Mouse (Mus musculus): Measurements from ENCODE around the gene 1700019D03Rik. TPM values are rescaled to one million over a fixed set of nuclear protein-coding genes. Genes with fewer than 3 reads are reported as not detected.

Gene 1700019D03Rik
- 2.5 and 4.7 TPM in 2 replicates for polyA plus RNA-seq (2012; rRNA removed)

GRCm38 (mm10) chr1:53020079-53020478, at the start of gene 1700019D03Rik:
Gene 1700019D03Rik (minus strand): TSS chr1:53020179.
- no peak for DNase-seq
- 87% methylated on average over 5 of the region's 5 CpGs for WGBS
- no peak within 1 kb of the TSS; the same call in 1 of the 2 replicates for H3K27ac ChIP-seq (ENCODE audit: control insufficient read depth, insufficient read depth, low read length)
- H3K36me3 ChIP-seq (ENCODE audit: control insufficient read depth, insufficient read depth, low read length): no peaks in the 10 kb centered on the region
- no peak within 1 kb of the TSS for H3K4me3 ChIP-seq (ENCODE audit: control insufficient read depth, insufficient read depth, low read length)
- TF ChIP-seq POLR2A (IDR thresholded peaks at IDR 0.05; ENCODE audit: control insufficient read depth, extremely low read depth, insufficient read depth, low read length, poor library complexity) (no peak), CTCF (IDR thresholded peaks at IDR 0.05; ENCODE audit: borderline replicate concordance, control insufficient read depth, extremely low read depth, insufficient read depth, low read length, poor library complexity) (no peak)
- H3K27me3 ChIP-seq (ENCODE audit: control insufficient read depth, insufficient read depth, low read length): no peaks in the 10 kb centered on the region
- H3K4me1 ChIP-seq (replicated peaks; ENCODE audit: control insufficient read depth, insufficient read depth, low read length): no peaks in the 10 kb centered on the region

DNA sequence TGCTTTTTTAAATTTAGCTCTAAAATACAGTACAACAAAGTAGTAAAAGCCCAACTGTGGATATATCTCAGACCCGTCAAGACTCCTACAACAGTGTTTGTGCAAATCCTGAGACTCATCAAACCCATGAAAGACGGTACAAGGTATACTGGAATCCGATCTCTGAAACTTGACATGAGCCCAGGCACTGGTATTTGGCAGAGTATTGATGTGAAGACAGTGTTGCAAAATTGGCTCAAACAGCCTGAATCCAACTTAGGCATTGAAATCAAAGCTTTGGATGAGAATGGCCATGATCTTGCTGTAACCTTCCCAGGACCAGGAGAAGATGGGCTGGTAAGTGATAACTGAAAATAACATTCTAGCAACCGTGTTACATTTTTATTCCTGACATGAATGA, 43.9 kb upstream of the 1700019D03Rik start:
- 95% methylated on average over 4 of the region's 4 CpGs for WGBS
- H3K36me3 ChIP-seq (ENCODE audit: control insufficient read depth, insufficient read depth, low read length): no peaks in the 10 kb centered on the region
- TF ChIP-seq POLR2A (IDR thresholded peaks at IDR 0.05; ENCODE audit: control insufficient read depth, extremely low read depth, insufficient read depth, low read length, poor library complexity) (no peak), CTCF (IDR thresholded peaks at IDR 0.05; ENCODE audit: borderline replicate concordance, control insufficient read depth, extremely low read depth, insufficient read depth, low read length, poor library complexity) (no peak)
- H3K4me1 ChIP-seq (replicated peaks; ENCODE audit: control insufficient read depth, insufficient read depth, low read length): no peaks in the 10 kb centered on the region
- no peak overlapping the region for H3K27ac ChIP-seq (ENCODE audit: control insufficient read depth, insufficient read depth, low read length)
- H3K27me3 ChIP-seq (ENCODE audit: control insufficient read depth, insufficient read depth, low read length): no peaks in the 10 kb centered on the region
- no peak for DNase-seq
- H3K4me3 ChIP-seq (ENCODE audit: control insufficient read depth, insufficient read depth, low read length): no peak overlapping the region

- DNase-seq: no peak
- no peaks in the 10 kb centered on the region for H3K36me3 ChIP-seq (ENCODE audit: control insufficient read depth, insufficient read depth, low read length)
- no peaks in the 10 kb centered on the region for H3K4me1 ChIP-seq (replicated peaks; ENCODE audit: control insufficient read depth, insufficient read depth, low read length)
- no peak for TF ChIP-seq CTCF (IDR thresholded peaks at IDR 0.05; ENCODE audit: borderline replicate concordance, control insufficient read depth, extremely low read depth, insufficient read depth, low read length, poor library complexity)
- no peak overlapping the region for H3K27ac ChIP-seq (ENCODE audit: control insufficient read depth, insufficient read depth, low read length)
- WGBS: 91% methylated on average over 13 of the region's 13 CpGs
- H3K27me3 ChIP-seq (ENCODE audit: control insufficient read depth, insufficient read depth, low read length): no peaks in the 10 kb centered on the region
- H3K4me3 ChIP-seq (ENCODE audit: control insufficient read depth, insufficient read depth, low read length): no peak overlapping the region
Measured at GRCm38 (mm10) chr1:53061871-53062608, 42.1 kb upstream of the 1700019D03Rik start.

DNA sequence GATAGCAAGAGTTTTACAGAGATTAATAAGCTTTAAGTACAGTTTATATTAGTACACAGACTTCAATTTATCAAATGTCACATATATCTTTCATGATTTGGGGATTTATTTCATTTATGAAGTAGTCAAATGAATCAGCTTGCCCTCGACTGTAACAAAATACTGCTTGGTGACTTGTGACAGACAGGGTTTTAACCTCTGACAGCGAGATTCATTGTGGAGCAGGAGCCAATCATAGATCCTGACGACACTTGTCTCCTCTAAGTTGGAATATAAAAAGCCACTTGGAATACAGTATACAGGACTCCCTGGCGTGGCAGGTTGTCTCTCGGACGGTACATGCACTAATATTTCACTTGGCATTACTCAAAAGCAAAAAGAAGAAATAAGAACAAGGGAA, 41.4 kb upstream of the 1700019D03Rik start, which contains the start of gene Mstn:
Mstn (plus strand) TSS at position 301 of the 400 bp plus-strand sequence.
- TF ChIP-seq POLR2A (IDR thresholded peaks at IDR 0.05; ENCODE audit: control insufficient read depth, extremely low read depth, insufficient read depth, low read length, poor library complexity) (no peak), CTCF (IDR thresholded peaks at IDR 0.05; ENCODE audit: borderline replicate concordance, control insufficient read depth, extremely low read depth, insufficient read depth, low read length, poor library complexity) (no peak)
- no peaks in the 10 kb centered on the region for H3K4me1 ChIP-seq (replicated peaks; ENCODE audit: control insufficient read depth, insufficient read depth, low read length)
- DNase-seq: no peak
- H3K36me3 ChIP-seq (ENCODE audit: control insufficient read depth, insufficient read depth, low read length): no peaks in the 10 kb centered on the region
- 89% methylated on average over 6 of the region's 6 CpGs for WGBS
- H3K27ac ChIP-seq (ENCODE audit: control insufficient read depth, insufficient read depth, low read length): no peak within 1 kb of the TSS
- no peak within 1 kb of the TSS for H3K4me3 ChIP-seq (ENCODE audit: control insufficient read depth, insufficient read depth, low read length)
- no peaks in the 10 kb centered on the region for H3K27me3 ChIP-seq (ENCODE audit: control insufficient read depth, insufficient read depth, low read length)

- 94% methylated on average over 8 of the region's 8 CpGs for WGBS
- H3K4me1 ChIP-seq (replicated peaks; ENCODE audit: control insufficient read depth, insufficient read depth, low read length): no peaks in the 10 kb centered on the region
- H3K36me3 ChIP-seq (ENCODE audit: control insufficient read depth, insufficient read depth, low read length): no peaks in the 10 kb centered on the region
- no peak for TF ChIP-seq CTCF (IDR thresholded peaks at IDR 0.05; ENCODE audit: borderline replicate concordance, control insufficient read depth, extremely low read depth, insufficient read depth, low read length, poor library complexity)
- TF ChIP-seq POLR2A (IDR thresholded peaks at IDR 0.05; ENCODE audit: control insufficient read depth, extremely low read depth, insufficient read depth, low read length, poor library complexity): no peak
- no peak overlapping the region for H3K27ac ChIP-seq (ENCODE audit: control insufficient read depth, insufficient read depth, low read length)
- no peaks in the 10 kb centered on the region for H3K27me3 ChIP-seq (ENCODE audit: control insufficient read depth, insufficient read depth, low read length)
- no peak for DNase-seq
- H3K4me3 ChIP-seq (ENCODE audit: control insufficient read depth, insufficient read depth, low read length): no peak overlapping the region
Measured at GRCm38 (mm10) chr1:53060499-53060898, 40.5 kb upstream of the 1700019D03Rik start.

- H3K4me1 ChIP-seq (replicated peaks; ENCODE audit: control insufficient read depth, insufficient read depth, low read length): no peaks in the 10 kb centered on the region
- no peaks in the 10 kb centered on the region for H3K27me3 ChIP-seq (ENCODE audit: control insufficient read depth, insufficient read depth, low read length)
- no peak overlapping the region for H3K27ac ChIP-seq (ENCODE audit: control insufficient read depth, insufficient read depth, low read length)
- 89% methylated on average over 5 of the region's 5 CpGs for WGBS
- no peak for TF ChIP-seq CTCF (IDR thresholded peaks at IDR 0.05; ENCODE audit: borderline replicate concordance, control insufficient read depth, extremely low read depth, insufficient read depth, low read length, poor library complexity)
- no peak for TF ChIP-seq POLR2A (IDR thresholded peaks at IDR 0.05; ENCODE audit: control insufficient read depth, extremely low read depth, insufficient read depth, low read length, poor library complexity)
- DNase-seq: no peak
- H3K36me3 ChIP-seq (ENCODE audit: control insufficient read depth, insufficient read depth, low read length): no peaks in the 10 kb centered on the region
- no peak overlapping the region for H3K4me3 ChIP-seq (ENCODE audit: control insufficient read depth, insufficient read depth, low read length)
Measured at GRCm38 (mm10) chr1:53059106-53059505, 39.1 kb upstream of the 1700019D03Rik start.

All from thymus, adult 2 months (tissue).